In the genomic region with DNA sequence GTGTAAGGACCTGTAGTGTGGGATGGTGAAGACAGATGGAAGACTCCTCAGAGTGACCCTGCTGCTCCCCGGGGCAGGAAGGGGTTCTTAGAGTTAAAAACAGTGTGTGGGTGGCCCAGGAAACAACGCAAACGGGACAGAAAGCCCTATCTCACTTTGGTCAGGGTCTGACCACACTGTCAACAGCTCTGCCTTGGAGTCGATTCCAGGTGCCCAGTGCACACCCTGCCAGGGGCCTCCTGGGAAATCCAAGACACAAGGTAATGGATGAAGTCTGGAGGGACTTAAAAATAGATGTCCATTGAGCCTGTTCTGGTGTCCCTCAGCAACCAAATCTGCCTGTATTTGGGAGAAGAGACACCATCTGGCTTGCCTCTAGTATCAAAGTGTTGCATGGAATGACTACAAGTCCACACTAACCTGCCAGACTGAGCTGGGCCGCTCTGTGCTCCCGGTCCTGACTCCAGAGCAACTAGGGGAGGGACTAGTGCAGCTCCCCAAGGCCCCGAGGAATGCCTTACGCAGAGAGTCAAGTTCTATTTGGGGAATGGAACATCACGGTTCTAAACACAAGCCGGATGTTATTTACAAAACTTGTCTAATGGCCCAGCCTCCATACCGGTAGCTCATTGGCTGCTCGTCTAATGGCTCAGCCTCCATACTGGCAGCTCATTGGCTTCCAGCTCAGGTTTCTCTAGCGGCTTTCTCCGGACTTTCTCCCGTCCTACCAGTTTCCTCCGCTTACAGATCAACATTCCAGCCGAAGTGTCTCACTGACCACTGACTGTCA, we compare ENCODE assay signal across 7 mouse cellular contexts. TPM values are rescaled to one million over a fixed set of nuclear protein-coding genes. Genes with fewer than 3 reads are reported as not detected.
A peak's percentile ranks its signal among the peaks of the same experiment; 100 is the strongest.
DNase-seq lines count a peak whose midpoint lies in the region; ATAC-seq and TF ChIP-seq lines count a peak whose summit lies in the region.

No protein-coding gene starts in this region.

- peak; percentile 80 for ATAC-seq in hindbrain, embryonic 16.5 days

- intact Hi-C loops in gastrocnemius, adult 2 months (cut with DNase I) = loop anchor here (1.0 kb wide), 1 partner anchor 20 kb away; a partner anchor contains a TSS
- intact Hi-C loops in left cerebral cortex, adult 2 months (cut with DNase I) = no loop called here

- no peak for TF ChIP-seq CTCF in gastrocnemius, adult 2 months (IDR thresholded peaks at IDR 0.05)
- TF ChIP-seq CTCF in left cerebral cortex, adult 2 months (IDR thresholded peaks at IDR 0.05) = no peak

- WGBS in hindbrain, embryonic 16.5 days = 10% methylated on average over 17 of the region's 17 CpGs
- 4% methylated on average over 17 of the region's 17 CpGs for WGBS in macrophage (ENCODE audit: missing documents)

- peak overlapping the region; percentile 57 for H3K9ac ChIP-seq in hindbrain, embryonic 16.5 days (ENCODE audit: low read depth, low read length)

- H3K27me3 ChIP-seq in hindbrain, embryonic 16.5 days (replicated peaks; ENCODE audit: control insufficient read depth, insufficient read depth, low read length) = no peaks in the 10 kb centered on the region

- H3K27ac ChIP-seq in gastrocnemius, adult 2 months = peak overlapping the region; percentile 100
- H3K27ac ChIP-seq in hindbrain, embryonic 16.5 days (ENCODE audit: low read depth, low read length) = peak overlapping the region; percentile 59
- peak overlapping the region; percentile 85 for H3K27ac ChIP-seq in left cerebral cortex, adult 2 months
- peak overlapping the region; percentile 80 for H3K27ac ChIP-seq in macrophage

- H3K36me3 ChIP-seq in hindbrain, embryonic 16.5 days (ENCODE audit: control insufficient read depth, insufficient read depth, low read length) = no peaks in the 10 kb centered on the region
- no peaks in the 10 kb centered on the region for H3K36me3 ChIP-seq in macrophage (ENCODE audit: inconsistent target)

- no peaks in the 10 kb centered on the region for H3K9me3 ChIP-seq in hindbrain, embryonic 16.5 days (ENCODE audit: control insufficient read depth, low read length)

- peak; percentile 91 for DNase-seq in ZHBTc4 (ENCODE audit: low read depth, low spot score)
- DNase-seq in cerebellum, postnatal 36 days = peak; percentile 41 to 51
- peak; percentile 92 for DNase-seq in gastrocnemius, adult 2 months
- DNase-seq in left cerebral cortex, adult 2 months (ENCODE audit: extremely low spot score in 1 of 2, low spot score in 2 of 2) = peak in 1 of 2 experiments; percentile 60
- peak; percentile 69 to 84 for DNase-seq in right cerebral cortex, postnatal 10 days (ENCODE audit: low spot score in 2 of 2)

- H3K4me1 ChIP-seq in hindbrain, embryonic 16.5 days (ENCODE audit: control insufficient read depth, insufficient read depth, low read depth, low read length) = peaks cover 28% of the 10 kb centered on the region

- peak overlapping the region; percentile 83 for H3K4me2 ChIP-seq in hindbrain, embryonic 16.5 days (ENCODE audit: low read length)

- H3K4me3 ChIP-seq in gastrocnemius, adult 2 months = peak overlapping the region; percentile 72
- peak overlapping the region; percentile 43 for H3K4me3 ChIP-seq in hindbrain, embryonic 16.5 days (ENCODE audit: low read length)
- H3K4me3 ChIP-seq in left cerebral cortex, adult 2 months = peak overlapping the region; percentile 25
- H3K4me3 ChIP-seq in macrophage (ENCODE audit: inconsistent target) = peak overlapping the region; percentile 34

- H3K79me2 ChIP-seq in macrophage (ENCODE audit: inconsistent target) = no peaks in the 10 kb centered on the region

RNA-seq across cellular contexts. Expression of a gene that starts 12.1 kb away (rescaled TPM):
- total RNA-seq in gastrocnemius, adult 2 months (2021) = not detected
- 0.15 and 0.73 TPM in 2 replicates for polyA plus RNA-seq in hindbrain, embryonic 16.5 days (2015; fragmentation: Nextera tagmentation; extraction: Ambion mirVana)
- not detected for total RNA-seq in left cerebral cortex, adult 2 months (2021)
- total RNA-seq in macrophage (2018; cell fraction: chromatin; rRNA removed) = not detected
- total RNA-seq in macrophage (2018; cell fraction: cytosol; rRNA removed) = not detected
- total RNA-seq in macrophage (2018; cell fraction: nucleus; rRNA removed) = not detected
- not detected in 3 replicates for polyA plus RNA-seq in macrophage (2018)

RNA-seq across cellular contexts. Expression of a gene that starts 20.0 kb away (rescaled TPM):
- total RNA-seq in gastrocnemius, adult 2 months (2021) = 10 to 100 TPM; 14.1 to 46.8 TPM
- polyA plus RNA-seq in hindbrain, embryonic 16.5 days (2015; fragmentation: Nextera tagmentation; extraction: Ambion mirVana) = 28.0 and 28.5 TPM in 2 replicates
- 10 to 100 TPM; 26.2 to 28.3 TPM for total RNA-seq in left cerebral cortex, adult 2 months (2021)
- 100 to 1,000 TPM in 8 of 26 experiments, 10 to 100 TPM in 17, 1 to 10 TPM in 1; 3.8 to 604 (median 54.5) TPM for total RNA-seq in macrophage (2018; cell fraction: chromatin; rRNA removed)
- total RNA-seq in macrophage (2018; cell fraction: cytosol; rRNA removed) = 100 to 1,000 TPM in 15 of 26 experiments, 10 to 100 TPM in 10, 1 to 10 TPM in 1; 9.1 to 625 (median 124) TPM
- 1,000 to 10,000 TPM in 1 of 26 experiments, 100 to 1,000 TPM in 16, 10 to 100 TPM in 9; 15.8 to 1,019 (median 166) TPM for total RNA-seq in macrophage (2018; cell fraction: nucleus; rRNA removed)
- 3.9 to 21.4 TPM (median 6.0 TPM) in 3 replicates for polyA plus RNA-seq in macrophage (2018)
